Mouse (Mus musculus) midbrain, postnatal 0 days (tissue): ENCODE results near the gene Ddt. TPM values are rescaled to one million over a fixed set of nuclear protein-coding genes. Genes with fewer than 3 reads are reported as not detected.

Experiments used
- ATAC-seq: fragments of 200-750 bp; cut with Nextera tagmentation; 2 replicates; pipeline ENCODE4 v1.8.0; 2017; ENCODE audit warnings: moderate number of reproducible peaks, mild to moderate bottlenecking, moderate TSS enrichment, moderate library complexity; ENCODE audit not compliant: low FRiP score
- DNase-seq: peaks from one replicate; pipeline ENCODE4 v3.0.0-alpha.2; 2015; ENCODE audit warnings: low spot score
- H3K27ac ChIP-seq: fragments of 300-500 bp; sonication (generic); 2 replicates; pipeline ENCODE4 v1.5.1; 2014; ENCODE audit warnings: low read depth, mild to moderate bottlenecking, low read length, mixed read lengths
- H3K27me3 ChIP-seq: fragments of 300-500 bp; sonication (generic); 2 replicates; pipeline ENCODE4 v1.6.1; 2014; ENCODE audit warnings: low read length, control low read depth, mixed read lengths; ENCODE audit not compliant: insufficient read depth
- H3K36me3 ChIP-seq: fragments of 300-500 bp; sonication (generic); 2 replicates; pipeline ENCODE4 v1.6.1; 2014; ENCODE audit warnings: low read length, control low read depth, mixed read lengths; ENCODE audit not compliant: insufficient read depth
- H3K4me1 ChIP-seq: fragments of 300-500 bp; sonication (generic); 2 replicates; pipeline ENCODE4 v1.6.1; 2014; ENCODE audit warnings: mild to moderate bottlenecking, control low read depth, antibody characterized with exemption, low read length, mixed read lengths; ENCODE audit not compliant: insufficient read depth
- H3K4me2 ChIP-seq: fragments of 300-500 bp; sonication (generic); 2 replicates; pipeline ENCODE4 v1.6.1; 2014; ENCODE audit warnings: low read depth, mild to moderate bottlenecking, low read length, mixed read lengths; ENCODE audit not compliant: poor library complexity, severe bottlenecking
- H3K4me3 ChIP-seq: fragments of 300-500 bp; sonication (generic); 2 replicates; pipeline ENCODE4 v1.5.1; 2014; ENCODE audit warnings: low read depth, mild to moderate bottlenecking, low read length, moderate library complexity
- H3K9ac ChIP-seq: fragments of 300-500 bp; sonication (generic); replicated peaks from 2 replicates; pipeline ENCODE4 v1.6.1; 2014; ENCODE audit warnings: mild to moderate bottlenecking, low read length, moderate library complexity, mixed read lengths; ENCODE audit not compliant: poor library complexity, severe bottlenecking
- H3K9me3 ChIP-seq: fragments of 300-500 bp; sonication (generic); 2 replicates; pipeline ENCODE4 v1.6.1; 2016; ENCODE audit warnings: low read length, control low read depth
- CTCF ChIP-seq: IDR thresholded peaks from 2 replicates; pipeline ENCODE4 v1.5.1; 2016; ENCODE audit warnings: antibody characterized with exemption, mild to moderate bottlenecking
- WGBS: fragments of 180-500 bp; shearing (Covaris S2); extraction: QIAGEN DNeasy Blood & Tissue Kit; methylation state at CpG from one replicate; pipeline ENCODE4 v1.1.7; 2014; 5-methylcytosine and 5-hydroxymethylcytosine counted together
- polyA plus RNA-seq: library from polyadenylated mRNA; unstranded; fragments of >200 nt; fragmentation: Nextera tagmentation; extraction: Ambion mirVana; gene quantifications from 2 replicates; pipeline ENCODE4 v1.2.1, GENCODE M21; 2015
- total RNA-seq: library from RNA; depleted of rRNA; stranded (reverse); fragments of >200 nt; gene quantifications from 2 replicates; pipeline ENCODE4 v1.2.3, GENCODE M21; 2014

Gene Ddt
- total and polyA plus RNA-seq, 2 experiments from 2014 or later: 72.9 to 92.9 TPM

- peak overlapping the region; percentile 51; the same call in 1 of the 2 replicates for H3K9ac ChIP-seq
- DNase-seq (peak; percentile 37), ATAC-seq (peak; percentile 72; the same call in 1 of the 2 replicates)
- H3K4me2 ChIP-seq: peak overlapping the region; percentile 55
- H3K36me3 ChIP-seq: no peaks in the 10 kb centered on the region
- TF ChIP-seq CTCF: no peak
- H3K4me3 ChIP-seq: peak overlapping the region; percentile 35
- no peaks in the 10 kb centered on the region for H3K9me3 ChIP-seq
- peaks cover 5% of the 10 kb centered on the region; the same call in 1 of the 2 replicates for H3K27me3 ChIP-seq
- 3% methylated on average over 12 of the region's 12 CpGs for WGBS
- peaks cover 11% of the 10 kb centered on the region; the same call in 1 of the 2 replicates for H3K4me1 ChIP-seq
- peak overlapping the region; percentile 34; the same call in 1 of the 2 replicates for H3K27ac ChIP-seq
Measured at GRCm38 (mm10) chr10:75797619-75798175, 24.5 kb upstream of the Ddt start.

- H3K9me3 ChIP-seq: no peaks in the 10 kb centered on the region
- no peak for TF ChIP-seq CTCF
- WGBS: 50% methylated on average over 11 of the region's 11 CpGs
- ATAC-seq (no peak), DNase-seq (no peak)
- H3K27me3 ChIP-seq: peaks cover 5% of the 10 kb centered on the region; the same call in 1 of the 2 replicates
- peak overlapping the region; percentile 35 for H3K4me3 ChIP-seq
- no peaks in the 10 kb centered on the region for H3K36me3 ChIP-seq
- peak overlapping the region; percentile 55 for H3K4me2 ChIP-seq
- no peak overlapping the region for H3K27ac ChIP-seq
- no peak overlapping the region for H3K9ac ChIP-seq
- peaks cover 11% of the 10 kb centered on the region; the same call in 1 of the 2 replicates for H3K4me1 ChIP-seq
Measured at GRCm38 (mm10) chr10:75796731-75797516, 23.7 kb upstream of the Ddt start.

GRCm38 (mm10) chr10:75794880-75795279, 21.7 kb upstream of the Ddt start:
- Histone ChIP-seq H3K4me1 (peaks cover 11% of the 10 kb centered on the region; the same call in 1 of the 2 replicates), H3K27me3 (peaks cover 5% of the 10 kb centered on the region; the same call in 1 of the 2 replicates), H3K4me2 (no peak overlapping the region), H3K9ac (no peak overlapping the region), H3K9me3 (no peaks in the 10 kb centered on the region), H3K36me3 (no peaks in the 10 kb centered on the region), H3K27ac (no peak overlapping the region), H3K4me3 (no peak overlapping the region)
- DNase-seq: peak; percentile 59
- no peak for ATAC-seq
- TF ChIP-seq CTCF: no peak; the same call in 1 of the 2 replicates
- 27% methylated on average over 3 of the region's 3 CpGs for whole genome bisulfite sequencing

- DNase-seq: peak; percentile 32
- Histone ChIP-seq H3K4me3 (no peak overlapping the region), H3K9ac (no peak overlapping the region), H3K36me3 (no peaks in the 10 kb centered on the region), H3K27me3 (no peaks in the 10 kb centered on the region), H3K27ac (no peak overlapping the region), H3K4me2 (no peak overlapping the region), H3K4me1 (no peaks in the 10 kb centered on the region), H3K9me3 (no peaks in the 10 kb centered on the region)
- WGBS: 22% methylated on average over 7 of the region's 7 CpGs
- TF ChIP-seq CTCF: peak; percentile 34
- no peak for ATAC-seq
Measured at GRCm38 (mm10) chr10:75790773-75791172, 17.6 kb upstream of the Ddt start.

GRCm38 (mm10) chr10:75789841-75790240, 16.6 kb upstream of the Ddt start:
- Histone ChIP-seq H3K9ac (no peak overlapping the region), H3K4me1 (no peaks in the 10 kb centered on the region), H3K4me3 (no peak overlapping the region), H3K27me3 (no peaks in the 10 kb centered on the region), H3K27ac (no peak overlapping the region), H3K9me3 (no peaks in the 10 kb centered on the region), H3K4me2 (no peak overlapping the region), H3K36me3 (no peaks in the 10 kb centered on the region)
- DNase-seq: no peak
- TF ChIP-seq CTCF: no peak
- no peak for ATAC-seq
- WGBS: 94% methylated on average over 5 of the region's 5 CpGs
